Mouse (Mus musculus): ENCODE measurements around the gene Tmem41a.
"Not testable (repeated sequence)": the region's sequence is repeated elsewhere in the genome, so short reads cannot be mapped to it uniquely, and the experiment has no call there.

Tmem41a gene

DNA sequence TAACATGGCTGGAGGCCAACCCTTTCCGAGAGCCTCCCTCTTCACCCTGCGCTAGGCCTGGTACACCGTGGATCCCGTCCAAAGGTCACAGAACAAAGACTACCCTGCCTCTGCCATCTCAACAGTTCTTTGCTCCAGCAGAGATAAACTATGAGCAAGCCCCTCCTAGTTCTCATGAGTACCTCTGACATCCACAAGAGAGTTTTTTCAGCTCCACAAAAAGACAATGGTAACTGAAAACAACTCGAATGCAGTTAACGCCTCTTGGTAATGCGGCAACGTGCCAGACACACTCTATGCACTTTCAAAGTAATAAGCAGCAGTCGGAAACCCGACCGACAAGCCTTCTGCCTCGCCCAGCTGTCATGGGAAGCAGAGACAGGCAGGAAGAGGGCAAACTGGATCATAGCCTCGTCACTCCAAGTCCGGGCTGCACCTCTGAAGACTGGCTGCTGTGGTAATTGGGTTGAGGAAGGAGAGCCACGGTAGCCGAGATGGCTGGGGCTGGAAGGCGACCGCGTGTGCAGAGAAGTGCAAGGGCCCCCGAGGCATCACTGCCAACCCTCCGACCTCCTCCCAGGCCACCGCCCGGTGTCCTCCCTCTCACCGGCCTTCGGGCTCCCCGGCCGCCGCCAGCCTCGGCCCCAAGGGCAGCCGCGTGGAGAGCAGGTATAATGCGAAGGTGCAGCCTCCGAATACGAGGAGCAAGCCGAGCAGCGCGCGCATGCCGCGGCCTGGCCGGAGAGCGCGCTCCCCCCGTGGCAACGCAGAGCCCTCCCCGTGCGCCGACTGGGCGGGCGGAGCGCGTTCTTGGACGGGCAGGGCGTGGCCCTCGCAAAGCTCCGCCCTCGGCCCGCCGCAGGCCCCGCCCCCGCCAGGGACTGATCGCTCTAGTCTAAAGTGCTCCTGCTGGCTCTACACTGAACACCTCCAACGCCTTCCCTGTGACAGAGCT lies at the start of gene Tmem41a:
Tmem41a (minus strand) TSS at position 792 of the 955 bp plus-strand sequence.
- DNase-seq = peak; percentile 99

DNA sequence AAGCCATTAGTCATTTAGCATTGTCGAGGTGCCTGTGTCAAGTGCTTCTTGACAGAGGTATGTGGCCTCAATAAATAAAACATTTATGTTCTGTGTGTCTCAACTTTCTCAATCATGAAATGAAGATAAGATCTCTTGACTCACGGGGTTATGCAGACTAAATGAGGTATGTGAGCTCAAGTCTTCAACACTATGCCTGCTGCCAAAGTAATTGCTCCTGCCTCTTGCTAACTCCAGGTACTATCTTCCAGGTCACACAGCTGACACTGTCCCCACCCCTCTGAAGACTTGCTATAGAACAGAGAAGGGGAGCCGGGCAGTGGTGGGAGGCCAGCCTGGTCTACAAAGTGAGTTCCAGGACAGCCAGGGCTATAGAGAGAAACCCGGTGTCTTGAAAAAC lies 49.0 kb upstream of the Tmem41a start:
- peak; percentile 64 for DNase-seq

DNA sequence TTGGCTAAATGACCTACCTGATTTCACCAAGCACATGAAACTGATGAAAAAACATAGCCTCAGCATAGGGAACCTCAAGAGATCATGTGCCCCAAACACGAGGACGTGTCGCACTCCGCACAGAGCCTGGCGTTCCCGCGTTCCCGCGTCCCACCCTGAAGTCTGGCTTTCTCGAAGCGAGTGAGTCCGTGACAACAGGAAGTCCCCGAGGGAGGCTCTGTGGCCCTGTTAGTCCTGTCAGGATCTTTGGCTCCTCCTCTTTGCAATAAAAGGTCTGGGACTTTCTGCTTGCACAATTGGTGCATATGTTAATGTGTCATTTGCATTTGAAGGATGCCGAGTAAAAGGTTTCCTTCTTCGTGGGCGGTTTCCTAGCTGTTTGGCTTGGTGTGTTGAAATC lies 48.0 kb upstream of the Tmem41a start, which contains the start of gene Liph:
Liph (minus strand) TSS at position 360 of the 400 bp plus-strand sequence.
- peak; percentile 90 for DNase-seq

DNA sequence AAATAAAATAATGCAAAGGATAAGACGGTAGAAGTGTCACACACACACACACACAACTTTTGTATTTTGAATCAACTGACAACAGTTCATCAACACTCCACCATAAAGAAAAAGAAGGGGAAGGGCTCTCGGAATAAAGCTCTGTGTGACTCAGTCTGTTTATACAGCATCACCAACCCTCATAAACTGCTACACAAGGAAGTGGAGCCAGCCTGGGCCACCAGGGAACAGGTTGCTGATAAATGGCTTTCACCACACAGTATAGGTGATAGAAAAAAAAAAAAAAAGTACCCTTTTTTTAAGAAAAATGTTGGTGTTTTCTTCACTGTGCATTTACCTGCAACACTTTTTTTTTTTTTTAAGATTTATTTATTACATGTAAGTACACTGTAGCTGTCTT lies 44.4 kb upstream of the Tmem41a start:
- DNase-seq = peak; percentile 8

DNA sequence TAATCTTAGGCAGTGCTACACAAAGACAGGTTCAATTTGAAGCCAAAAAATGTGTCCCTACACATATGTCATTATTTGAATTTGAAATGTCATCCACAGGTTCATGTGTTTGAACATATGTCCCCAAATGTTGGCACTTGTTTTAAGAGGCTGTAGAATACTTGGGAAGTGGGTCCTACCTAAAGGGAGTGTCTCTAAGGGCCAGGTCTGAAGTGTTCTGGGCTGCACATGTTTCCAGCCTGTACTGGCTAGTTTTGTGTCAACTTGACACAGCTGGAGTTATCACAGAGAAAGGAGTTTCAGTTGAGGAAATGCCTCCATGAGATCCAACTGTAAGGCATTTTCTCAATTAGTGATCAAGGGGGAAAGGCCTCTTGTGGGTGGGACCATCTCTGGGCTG lies 43.5 kb upstream of the Tmem41a start:
- DNase-seq = not testable (repeated sequence)

DNA sequence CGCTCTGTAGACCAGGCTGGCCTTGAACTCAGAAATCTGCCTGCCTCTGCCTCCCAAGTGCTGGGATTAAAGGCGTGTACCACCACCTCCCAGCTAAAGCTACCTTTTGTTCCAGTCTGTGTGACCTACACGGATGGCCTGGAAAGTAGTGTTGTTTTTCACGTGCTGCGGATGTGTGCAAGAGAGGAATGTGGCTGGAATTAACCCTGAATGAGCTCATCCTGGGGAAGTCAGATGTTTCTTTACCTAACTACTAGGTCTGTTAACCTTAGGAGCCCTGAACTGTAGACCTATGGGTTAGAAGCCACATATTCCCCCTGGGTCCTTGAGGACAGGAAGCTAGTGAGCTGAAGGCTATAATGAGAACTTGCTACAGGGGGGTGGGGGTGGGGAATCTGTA lies 40.6 kb upstream of the Tmem41a start:
- peak; percentile 9 for DNase-seq

DNA sequence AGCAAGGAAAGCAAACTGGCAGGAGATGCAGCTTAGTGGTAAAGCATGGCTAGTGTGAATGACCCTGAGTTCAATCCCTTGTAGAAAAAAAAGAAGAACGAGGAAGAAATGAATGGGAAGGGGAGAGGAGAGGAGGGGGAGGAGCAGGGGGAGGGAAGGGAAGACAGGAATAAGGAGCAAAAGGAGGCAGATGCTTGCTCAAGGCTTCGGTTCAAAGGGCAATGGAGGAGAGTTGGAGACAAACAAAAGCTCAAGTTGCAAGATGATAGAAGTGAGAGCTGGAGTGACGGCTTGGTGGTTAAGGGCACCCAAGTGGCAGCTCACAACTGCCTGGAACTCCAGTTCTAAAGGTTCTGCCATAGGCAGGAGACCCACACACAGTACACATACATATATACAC lies 38.8 kb upstream of the Tmem41a start:
- DNase-seq = no peak

DNA sequence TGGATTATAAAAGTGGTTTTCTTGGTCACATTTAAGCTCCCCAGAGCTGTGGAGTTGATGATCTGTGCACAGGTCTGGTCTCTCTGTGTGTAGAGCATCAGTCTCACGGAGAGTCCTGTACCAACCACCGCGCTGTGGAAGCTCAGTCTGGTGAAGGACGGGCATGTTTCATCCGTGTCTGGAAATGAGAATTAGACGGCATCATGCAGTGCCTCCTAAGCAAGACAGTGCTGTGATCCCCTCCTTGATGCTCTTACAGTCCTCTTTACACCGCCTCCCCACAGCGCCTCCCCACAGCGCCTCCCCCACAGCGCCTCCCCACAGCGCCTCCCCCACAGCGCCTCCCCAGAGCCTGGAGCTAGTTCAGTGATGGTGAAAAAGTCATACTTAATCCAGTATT lies 36.7 kb upstream of the Tmem41a start:
- DNase-seq = no peak

DNA sequence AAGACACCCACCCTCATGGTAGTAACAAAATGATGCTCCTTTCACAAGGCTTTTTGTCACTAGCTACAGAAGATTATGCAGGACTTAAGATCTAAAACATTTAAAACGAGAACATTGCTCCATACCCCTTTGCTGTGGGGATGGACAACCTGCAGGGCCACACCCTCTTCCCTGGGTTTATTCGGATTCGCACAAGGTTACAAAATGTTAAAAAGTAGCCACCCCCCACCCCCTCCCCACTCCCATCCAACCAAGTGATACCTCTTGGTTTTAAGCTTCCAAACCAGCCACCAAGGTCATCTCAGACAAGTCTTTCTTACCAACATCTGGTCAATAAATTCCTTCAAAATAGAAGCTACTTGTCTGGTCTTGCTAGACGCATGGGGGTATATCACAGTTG lies 36.2 kb upstream of the Tmem41a start:
- DNase-seq = peak; percentile 50

DNA sequence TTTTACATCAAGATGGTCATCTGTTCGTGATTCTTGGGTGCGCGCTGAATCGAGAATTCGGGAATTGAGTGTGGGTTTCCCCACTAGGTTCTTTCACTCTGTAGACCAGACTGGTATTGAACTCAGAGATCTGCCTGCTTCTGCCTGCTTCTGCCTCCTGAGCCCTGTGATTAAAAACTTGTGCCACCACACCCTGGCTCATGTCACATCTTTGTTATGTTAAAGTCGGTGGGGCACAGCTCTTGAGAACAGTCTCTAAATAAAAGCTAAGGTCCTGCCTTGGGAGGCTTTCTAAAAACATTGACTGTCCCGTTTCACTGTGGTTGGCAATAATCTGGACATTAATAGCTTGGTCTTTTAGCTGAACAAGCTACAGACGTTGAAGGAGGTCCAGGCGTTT lies 35.8 kb upstream of the Tmem41a start:
- DNase-seq = no peak

DNA sequence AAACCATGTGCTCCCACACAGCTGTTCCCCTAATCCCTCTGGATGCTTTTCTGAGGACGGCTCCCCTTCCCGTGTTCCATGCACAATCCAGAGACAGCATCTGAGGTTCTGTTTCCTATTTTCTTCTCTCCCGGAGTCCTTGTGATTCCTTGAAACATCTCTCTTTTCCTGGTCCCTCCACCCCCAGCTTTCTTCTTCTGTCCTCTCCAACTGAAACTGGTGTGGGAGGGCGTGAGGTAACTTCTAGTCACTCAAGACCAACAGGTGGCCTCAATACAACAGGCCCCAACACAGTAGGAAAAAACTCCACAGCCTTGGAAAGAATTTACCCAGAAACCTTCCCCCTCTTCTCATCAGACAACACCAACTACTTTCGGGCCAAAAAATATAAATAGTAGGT lies 30.0 kb upstream of the Tmem41a start:
- DNase-seq = no peak

DNA sequence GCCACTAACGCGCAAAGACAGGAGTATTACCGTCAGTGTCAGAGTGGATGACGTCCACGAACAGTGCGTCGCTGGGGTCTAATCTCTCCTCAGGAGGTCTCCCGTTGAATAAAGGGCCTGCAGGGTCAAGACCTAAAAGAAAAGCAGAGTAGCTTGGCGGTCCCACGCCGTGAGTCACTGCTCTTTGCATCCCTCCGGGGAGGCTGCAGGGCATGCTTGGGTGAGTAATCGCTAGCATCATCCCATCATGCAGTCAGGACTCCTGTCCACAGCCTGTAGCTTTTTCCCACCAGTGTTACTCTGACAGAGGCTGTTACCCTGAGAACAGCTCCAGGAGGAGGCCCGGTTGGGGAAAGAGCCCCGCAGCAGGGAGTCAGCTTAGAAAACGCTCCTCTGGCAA lies 28.9 kb upstream of the Tmem41a start:
- DNase-seq = no peak

DNA sequence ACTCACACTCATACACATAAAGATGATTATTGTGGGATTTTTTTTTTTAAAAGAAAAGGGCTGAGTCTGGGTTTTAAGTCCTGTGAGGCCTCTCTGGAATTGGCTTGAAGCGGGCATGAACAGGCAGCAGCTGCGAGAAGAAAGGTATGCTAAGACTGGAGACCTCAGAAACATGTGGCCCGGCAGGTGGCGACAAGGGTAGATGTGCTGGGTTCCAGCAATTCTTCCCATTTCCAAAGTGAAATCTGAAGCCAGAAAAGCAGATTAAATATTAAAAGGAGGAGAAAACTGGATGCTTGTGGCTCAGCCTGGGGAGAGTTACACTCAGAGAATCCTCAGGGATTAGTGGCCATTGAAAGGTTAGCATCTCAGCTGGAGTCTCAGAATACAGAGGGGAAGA lies 24.1 kb upstream of the Tmem41a start:
- DNase-seq = no peak

DNA sequence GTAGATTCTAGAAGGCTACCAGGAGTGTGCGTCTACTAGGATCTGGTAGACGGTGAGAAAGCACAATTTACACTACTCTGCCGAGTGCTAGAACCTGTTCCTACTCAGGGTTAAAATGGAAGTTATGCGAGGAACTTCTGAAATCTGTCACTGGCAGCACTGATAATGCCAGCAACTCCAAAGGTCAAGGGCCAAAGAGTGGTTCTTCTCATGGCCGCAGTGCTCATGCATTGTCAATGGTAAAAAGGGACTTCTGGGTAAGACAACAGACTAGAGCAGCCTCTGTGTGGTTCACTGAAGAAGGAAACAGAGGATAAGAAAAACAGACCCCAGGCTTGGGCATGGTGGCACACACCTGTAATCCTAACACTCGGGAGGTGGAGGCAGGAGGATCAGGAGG lies 23.2 kb upstream of the Tmem41a start:
- no peak for DNase-seq

DNA sequence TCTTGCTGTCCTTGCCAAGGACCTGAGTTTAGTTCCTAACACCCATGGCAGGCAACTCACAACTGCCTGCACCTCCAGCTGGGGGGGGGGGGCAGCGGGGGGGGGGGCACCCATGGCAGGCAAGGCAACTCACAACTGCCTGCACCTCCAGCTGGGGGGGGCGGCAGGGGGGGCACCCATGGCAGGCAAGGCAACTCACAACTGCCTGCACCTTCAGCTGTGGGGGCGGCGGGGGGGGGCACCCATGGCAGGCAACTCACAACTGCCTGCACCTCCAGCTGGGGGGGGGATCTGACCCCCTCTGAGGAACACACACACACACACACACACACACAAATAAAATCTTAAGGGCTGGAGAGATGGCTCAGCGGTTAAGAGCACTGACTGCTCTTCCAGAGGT lies 22.5 kb upstream of the Tmem41a start:
- DNase-seq = no peak

DNA sequence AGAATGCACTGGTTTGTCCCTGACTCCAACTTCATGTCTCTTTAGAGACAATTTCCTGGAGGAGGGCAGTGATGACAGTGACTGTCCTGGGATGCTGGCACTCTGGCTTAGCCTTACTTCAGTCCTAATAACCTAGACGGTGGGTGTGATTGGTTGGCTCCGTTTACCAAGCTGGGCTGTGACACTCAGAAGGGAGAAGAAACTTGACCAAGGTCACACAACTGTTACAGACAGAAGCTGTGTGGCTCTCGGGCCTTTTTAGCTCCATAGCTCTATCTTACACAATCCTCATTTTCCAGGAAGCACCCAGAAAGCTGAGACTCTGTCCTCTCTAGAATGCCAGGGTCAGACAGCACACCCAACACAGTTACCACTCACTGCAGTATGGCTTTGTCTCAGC lies 18.2 kb upstream of the Tmem41a start:
- DNase-seq = no peak

DNA sequence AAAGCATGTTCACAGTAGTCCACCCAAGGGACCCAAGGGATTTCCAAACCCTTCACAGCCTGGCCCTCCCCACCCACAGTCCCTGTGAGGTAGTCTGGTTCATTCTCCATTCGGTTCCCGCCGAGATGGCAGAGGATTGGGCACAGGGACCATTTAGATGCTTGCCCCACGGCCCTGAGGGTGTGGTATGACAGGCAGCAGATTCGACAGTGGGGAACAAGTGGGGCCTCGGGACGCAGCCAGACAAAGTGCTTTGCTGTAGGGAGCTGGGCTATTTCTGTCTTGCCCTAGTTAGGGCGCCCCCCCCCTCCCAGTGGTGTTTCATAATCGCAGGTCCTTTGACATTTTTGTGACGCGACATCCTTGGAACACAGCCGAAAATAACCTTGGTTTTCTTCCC lies 8.2 kb upstream of the Tmem41a start:
- peak; percentile 96 for DNase-seq

DNA sequence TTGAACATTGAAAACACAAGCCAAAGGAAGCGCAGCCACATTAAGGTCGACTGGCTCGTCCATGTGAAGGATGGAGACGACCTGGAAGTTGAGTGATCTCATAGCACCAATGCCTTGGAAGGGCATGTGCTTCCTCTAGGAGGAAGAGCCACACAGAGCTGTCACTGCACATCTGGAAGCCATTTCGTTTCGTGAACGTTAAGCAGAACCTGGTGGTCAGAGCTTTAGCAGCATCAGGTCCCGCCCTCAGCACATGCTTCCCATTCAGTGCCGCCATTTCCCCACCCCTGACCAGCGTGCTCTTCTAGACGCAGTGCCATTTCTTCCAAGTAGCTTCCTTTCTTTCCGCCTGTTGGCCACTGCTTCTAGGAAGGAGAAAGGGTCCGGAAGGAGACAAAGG lies 18.9 kb downstream of the Tmem41a start:
- DNase-seq = no peak

DNA sequence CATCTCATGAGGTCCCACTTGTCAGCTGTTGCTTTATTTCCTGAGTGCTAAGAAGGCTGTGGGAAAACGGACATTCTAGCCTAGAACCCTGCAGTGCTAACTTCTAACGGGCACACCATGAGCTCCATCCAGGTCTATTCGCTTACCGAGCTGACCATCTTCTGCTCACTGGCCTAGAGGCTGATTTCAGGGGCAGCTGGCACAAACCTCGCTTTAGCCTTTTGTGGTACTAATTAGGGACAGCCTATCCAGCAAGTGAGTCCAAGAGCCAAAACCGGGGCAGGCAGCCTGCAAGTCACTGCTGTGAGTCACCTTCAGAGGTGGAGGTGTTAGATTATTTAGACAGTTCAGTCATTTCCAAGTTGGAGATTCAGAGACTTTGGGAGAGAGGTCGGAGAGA lies 30.7 kb downstream of the Tmem41a start:
- no peak for DNase-seq

DNA sequence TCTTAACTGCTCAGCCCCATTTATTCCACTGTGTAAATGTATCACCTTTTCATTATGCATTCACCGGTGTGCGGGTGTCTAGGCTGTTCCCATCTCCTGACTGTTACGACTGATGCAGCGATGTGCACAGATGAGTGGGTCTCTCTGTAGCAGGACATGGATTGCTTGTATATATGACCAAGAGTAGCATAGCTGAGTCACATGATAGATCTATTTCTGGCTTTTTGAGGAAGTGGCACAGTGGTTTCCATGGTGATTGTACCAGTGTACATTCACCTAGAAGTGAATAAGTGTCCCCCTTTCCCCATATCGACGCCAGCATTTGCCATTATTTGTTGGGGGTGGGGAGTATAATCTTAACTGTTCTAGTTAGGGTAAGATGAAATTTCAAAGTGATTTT lies 34.0 kb downstream of the Tmem41a start:
- DNase-seq = no peak

DNA sequence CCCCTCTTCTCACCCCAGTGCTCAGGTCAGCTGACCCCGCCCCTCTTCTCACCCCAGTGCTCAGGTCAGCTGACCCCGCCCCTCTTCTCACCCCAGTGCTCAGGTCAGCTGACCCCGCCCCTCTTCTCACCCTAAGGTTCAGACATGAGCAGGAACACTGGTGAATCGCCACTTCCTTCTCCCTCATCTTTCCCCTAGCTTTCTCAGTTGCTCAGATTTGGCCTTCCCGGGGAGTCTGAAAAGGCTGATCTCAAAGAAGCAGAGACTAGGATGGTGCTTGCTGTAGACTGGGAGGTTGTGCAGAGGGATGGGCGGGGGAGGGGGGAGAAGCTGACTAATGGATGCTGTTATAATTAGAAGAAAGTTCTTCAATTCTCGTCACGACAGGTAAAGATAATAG lies 38.4 kb downstream of the Tmem41a start:
- DNase-seq = peak; percentile 55

DNA sequence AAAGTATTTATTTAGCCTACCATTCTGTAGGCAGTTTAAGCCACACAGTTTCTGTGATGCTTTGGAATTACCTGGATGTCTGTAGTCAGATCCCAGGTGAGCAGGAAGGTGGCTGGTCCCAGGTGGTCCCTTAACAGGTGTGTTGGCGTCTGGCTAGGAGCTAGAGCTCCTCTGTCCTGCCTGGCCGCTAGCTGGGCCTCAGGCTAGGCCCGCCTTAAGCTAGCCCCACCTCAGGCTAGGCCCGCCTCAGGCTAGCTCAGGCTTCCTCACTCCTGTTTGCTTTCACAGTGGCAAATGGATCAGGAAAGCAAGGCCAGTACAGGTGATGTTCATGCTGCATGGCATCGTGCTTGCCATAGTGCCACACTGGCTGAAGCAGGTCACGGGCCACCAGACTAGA lies 40.5 kb downstream of the Tmem41a start:
- DNase-seq = peak; percentile 59

DNA sequence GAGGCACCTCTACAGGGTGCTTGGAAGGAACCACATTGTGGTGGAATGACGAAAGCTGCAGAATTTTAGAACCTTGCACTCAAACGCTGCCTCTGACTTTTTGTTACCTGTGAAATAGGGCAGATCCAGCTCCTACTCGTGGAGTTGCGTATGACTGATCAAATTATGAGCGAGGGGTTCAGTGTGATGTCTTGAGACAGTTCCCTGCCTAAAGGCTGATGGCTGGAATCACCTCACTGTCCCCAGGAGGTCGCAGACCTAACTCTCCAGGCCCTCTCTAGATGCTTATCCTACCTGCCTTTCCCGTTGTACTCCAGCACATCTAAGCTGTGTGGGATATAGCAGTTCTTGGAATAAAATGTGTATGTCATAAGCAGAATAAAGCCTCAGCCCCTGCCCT lies 41.4 kb downstream of the Tmem41a start:
- peak; percentile 80 for DNase-seq

DNA sequence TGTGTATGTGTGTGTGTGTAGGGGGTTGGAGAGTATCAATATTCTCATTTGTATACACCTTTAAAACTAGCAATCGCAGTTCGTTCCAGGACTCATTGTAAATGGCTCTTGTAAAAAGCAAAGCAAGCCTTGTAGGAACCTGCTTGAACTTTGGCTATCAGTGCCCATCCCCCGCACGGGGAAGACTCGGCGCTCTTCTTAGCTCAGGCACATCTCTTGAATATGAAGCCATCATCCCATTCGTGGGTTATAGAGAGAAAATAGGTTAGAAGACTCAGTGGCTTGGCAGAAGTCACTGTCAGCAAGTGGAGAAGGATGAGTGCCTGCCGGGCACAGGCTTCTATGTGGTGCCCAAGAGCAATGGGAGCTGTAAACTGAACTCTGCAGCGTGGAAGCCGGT lies 42.7 kb downstream of the Tmem41a start:
- DNase-seq = peak; percentile 57

DNA sequence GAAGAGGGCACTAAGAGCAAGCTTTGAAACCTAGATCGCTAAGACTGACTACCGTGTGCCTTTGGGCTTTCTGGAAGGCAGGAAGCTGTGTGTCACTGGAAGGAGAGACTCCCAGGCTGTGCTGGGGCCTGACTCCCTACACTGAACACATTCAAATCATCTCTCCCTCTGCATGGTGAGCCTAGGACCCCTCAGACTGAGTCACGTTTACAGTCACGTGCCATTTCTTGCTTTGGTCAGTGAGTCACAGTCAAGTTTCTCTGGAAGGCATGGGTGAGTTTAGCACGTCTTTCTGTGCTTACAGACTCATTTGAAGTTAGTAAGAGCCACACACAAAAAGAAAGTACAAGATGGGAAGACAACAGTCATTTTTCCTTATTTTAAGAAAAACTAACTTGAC lies 46.1 kb downstream of the Tmem41a start:
- DNase-seq = peak; percentile 62
